Mouse (Mus musculus) lung, postnatal 0 days (tissue): ENCODE measurements at regions not wholly inside any gene's neighbourhood (a gene's known extent, or its start where the extent isn't known, plus 50 kb on each side); places are given as distances from the start of the nearest gene placed in this dataset.

ENCODE experiments used
- CTCF ChIP-seq: IDR thresholded peaks from 2 replicates; pipeline ENCODE4 v1.5.1; 2016; ENCODE audit warnings: antibody characterized with exemption, mild to moderate bottlenecking
- EP300 ChIP-seq: IDR thresholded peaks from 2 replicates; pipeline ENCODE4 v1.6.1; 2016; ENCODE audit warnings: antibody characterized with exemption, mild to moderate bottlenecking, control low read depth

DNA sequence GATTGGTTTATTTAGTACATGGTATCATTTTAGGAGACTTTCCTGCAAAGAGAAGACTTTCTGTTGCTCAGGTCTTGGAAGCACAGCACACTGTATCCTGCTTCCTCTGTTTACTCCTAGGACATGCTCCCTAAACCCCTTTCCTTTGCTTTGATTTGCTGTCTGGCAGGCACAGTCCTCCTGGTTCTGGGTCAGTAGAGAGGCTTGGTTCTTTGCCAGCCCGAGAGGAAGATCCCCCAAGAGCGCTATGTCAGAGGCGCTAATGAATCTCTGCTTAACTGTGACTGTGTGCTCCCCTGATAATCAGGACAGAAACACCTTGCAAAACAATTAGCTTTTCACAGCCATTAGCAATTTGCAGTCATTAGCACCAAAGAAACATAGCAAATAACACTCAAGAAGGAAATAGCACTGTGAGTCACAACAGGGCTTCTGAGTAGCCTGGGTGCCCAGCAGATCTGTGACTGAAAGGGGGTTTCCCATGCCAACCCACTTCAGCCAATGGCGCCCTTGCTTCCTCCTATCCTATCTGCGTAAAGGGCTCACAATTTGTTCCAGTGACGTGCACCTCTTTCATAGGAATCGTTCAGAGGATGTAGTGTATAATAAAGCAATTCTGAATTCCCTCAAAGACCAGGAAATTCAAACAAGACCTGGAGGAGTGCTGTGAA lies 145.5 kb downstream of the Gm815 start:
- no peak for TF ChIP-seq CTCF
- no peak for TF ChIP-seq EP300
